In the genomic region with DNA sequence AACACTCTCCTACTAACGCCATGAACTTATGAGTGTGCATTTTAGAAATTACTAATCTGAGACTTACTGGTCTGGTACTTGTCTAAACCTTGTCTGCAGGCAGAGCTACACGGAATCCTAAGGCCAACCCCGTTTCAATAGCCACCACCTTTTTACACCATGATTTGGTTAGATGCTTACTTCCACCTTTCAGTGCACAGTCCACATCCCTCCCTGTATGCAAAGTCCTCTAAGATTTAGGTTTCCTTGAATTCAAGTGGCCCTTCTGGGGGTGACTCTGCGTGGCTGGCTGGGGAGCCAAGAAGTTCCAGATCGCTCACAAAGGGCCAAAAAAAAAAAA, we compare ENCODE assay signal across 9 mouse cellular contexts. TPM values are rescaled to one million over a fixed set of nuclear protein-coding genes. Genes with fewer than 3 reads are reported as not detected.
DNase-seq lines count a peak whose midpoint lies in the region; ATAC-seq lines count a peak whose summit lies in the region.
"Had no signal": no experiment of that assay in that cellular context is flagged by ENCODE, and none has a peak within 500 bp of the region (broad histone marks: within the 10 kb centered on the region; RNA-seq: fewer than 3 reads in every experiment).

No protein-coding gene starts in this region.

- peak overlapping the region; percentile 56 for H3K4me2 ChIP-seq in neural tube, embryonic 11.5 days (ENCODE audit: low read depth)
- peak overlapping the region; percentile 65 for H3K4me2 ChIP-seq in forebrain, embryonic 13.5 days
- peak overlapping the region; percentile 94 for H3K4me2 ChIP-seq in liver, embryonic 12.5 days
- peak overlapping the region; percentile 43 for H3K4me2 ChIP-seq in stomach, embryonic 14.5 days (replicated peaks; ENCODE audit: low read depth, low read length)

- no peaks in the 10 kb centered on the region for H3K36me3 ChIP-seq in neural tube, embryonic 11.5 days (ENCODE audit: control insufficient read depth, insufficient read depth, low read length)
- H3K36me3 ChIP-seq in forebrain, embryonic 13.5 days (ENCODE audit: poor library complexity, severe bottlenecking): no peaks in the 10 kb centered on the region
- no peaks in the 10 kb centered on the region for H3K36me3 ChIP-seq in liver, embryonic 12.5 days
- H3K36me3 ChIP-seq in stomach, embryonic 14.5 days (ENCODE audit: control insufficient read depth, insufficient read depth, low read length): no peaks in the 10 kb centered on the region

- H3K27ac ChIP-seq in neural tube, embryonic 11.5 days (ENCODE audit: low read depth, low read length): peak overlapping the region; percentile 58; the same call in 1 of the 2 replicates
- H3K27ac ChIP-seq in forebrain, embryonic 13.5 days: peak overlapping the region; percentile 94
- H3K27ac ChIP-seq in liver, embryonic 12.5 days: no peak overlapping the region
- H3K27ac ChIP-seq in stomach, embryonic 14.5 days (ENCODE audit: low read length): peak overlapping the region; percentile 97

- 5% methylated on average over 5 of the region's 5 CpGs for WGBS in neural tube, embryonic 11.5 days
- 4% methylated on average over 5 of the region's 5 CpGs for WGBS in forebrain, embryonic 13.5 days
- 5% methylated on average over 5 of the region's 5 CpGs for WGBS in liver, embryonic 12.5 days (ENCODE audit: insufficient replicate concordance)
- 3% methylated on average over 5 of the region's 5 CpGs for WGBS in stomach, embryonic 14.5 days

- H3K9ac ChIP-seq in neural tube, embryonic 11.5 days (ENCODE audit: low read length): peak overlapping the region; percentile 95
- peak overlapping the region; percentile 93 for H3K9ac ChIP-seq in forebrain, embryonic 13.5 days
- H3K9ac ChIP-seq in liver, embryonic 12.5 days: peak overlapping the region; percentile 70
- peak overlapping the region; percentile 92; the same call in 1 of the 2 replicates for H3K9ac ChIP-seq in stomach, embryonic 14.5 days (replicated peaks; ENCODE audit: low read depth, low read length)

- H3K27me3 ChIP-seq in neural tube, embryonic 11.5 days (ENCODE audit: control insufficient read depth, insufficient read depth, low read length): no peaks in the 10 kb centered on the region
- H3K27me3 ChIP-seq in forebrain, embryonic 13.5 days: no peaks in the 10 kb centered on the region
- H3K27me3 ChIP-seq in liver, embryonic 12.5 days (replicated peaks): peaks cover 47% of the 10 kb centered on the region
- H3K27me3 ChIP-seq in stomach, embryonic 14.5 days (ENCODE audit: control insufficient read depth, insufficient read depth, low read length): no peaks in the 10 kb centered on the region

- no peaks in the 10 kb centered on the region for H3K4me1 ChIP-seq in neural tube, embryonic 11.5 days (ENCODE audit: control insufficient read depth, insufficient read depth, low read length)
- peaks cover 22% of the 10 kb centered on the region for H3K4me1 ChIP-seq in forebrain, embryonic 13.5 days
- H3K4me1 ChIP-seq in liver, embryonic 12.5 days: peaks cover 21% of the 10 kb centered on the region
- peaks cover 6% of the 10 kb centered on the region for H3K4me1 ChIP-seq in stomach, embryonic 14.5 days (ENCODE audit: control insufficient read depth, insufficient read depth, low read length)

- H3K4me3 ChIP-seq in neural tube, embryonic 11.5 days (ENCODE audit: low read depth, low read length): peak overlapping the region; percentile 65
- peak overlapping the region; percentile 90 for H3K4me3 ChIP-seq in forebrain, embryonic 13.5 days
- peak overlapping the region; percentile 69 for H3K4me3 ChIP-seq in liver, embryonic 12.5 days
- H3K4me3 ChIP-seq in stomach, embryonic 14.5 days (ENCODE audit: low read depth, low read length): peak overlapping the region; percentile 95

- no peaks in the 10 kb centered on the region for H3K9me3 ChIP-seq in neural tube, embryonic 11.5 days (ENCODE audit: control insufficient read depth, low read length)
- no peaks in the 10 kb centered on the region for H3K9me3 ChIP-seq in forebrain, embryonic 13.5 days (replicated peaks)
- H3K9me3 ChIP-seq in liver, embryonic 12.5 days (replicated peaks): no peaks in the 10 kb centered on the region
- H3K9me3 ChIP-seq in stomach, embryonic 14.5 days (ENCODE audit: control insufficient read depth, low read depth, low read length): no peaks in the 10 kb centered on the region

- no peak for DNase-seq in neural tube, embryonic 11.5 days (ENCODE audit: low spot score)
- DNase-seq in neural tube, embryonic 10.5 days (ENCODE audit: extremely low spot score, low spot score): no peak
- no peak for DNase-seq in urinary bladder, postnatal 36 days (ENCODE audit: low spot score in 2 of 2)
- no peak for DNase-seq in left cerebral cortex, adult 11 months (ENCODE audit: low spot score)
- DNase-seq in layer of hippocampus, adult 18-20 months (ENCODE audit: low spot score in 2 of 2): no peak

- peak; percentile 31 for ATAC-seq in neural tube, embryonic 11.5 days (ENCODE audit: insufficient read depth, low FRiP score, low TSS enrichment)
- no peak; the same call in 1 of the 2 replicates for ATAC-seq in forebrain, embryonic 13.5 days
- peak; percentile 4; the same call in 1 of the 2 replicates for ATAC-seq in liver, embryonic 12.5 days
- no peak; the same call in 1 of the 2 replicates for ATAC-seq in stomach, embryonic 14.5 days (ENCODE audit: insufficient number of reproducible peaks, insufficient read depth, low FRiP score, low read depth)

RNA-seq across cellular contexts. Expression of a gene that starts 0.5 kb away (rescaled TPM):
- 75.4 and 79.8 TPM in 2 replicates for polyA plus RNA-seq in neural tube, embryonic 11.5 days (2014; fragmentation: Nextera tagmentation; extraction: Ambion mirVana)
- polyA plus RNA-seq in forebrain, embryonic 13.5 days (2015; fragmentation: Nextera tagmentation; extraction: Ambion mirVana): 38.3 and 40.1 TPM in 2 replicates
- polyA plus RNA-seq in liver, embryonic 12.5 days (2016; fragmentation: Nextera tagmentation; extraction: Ambion mirVana): 19.1 and 19.6 TPM in 2 replicates
- polyA plus RNA-seq in stomach, embryonic 14.5 days (2014; fragmentation: Nextera tagmentation; extraction: Ambion mirVana): 73.7 and 75.2 TPM in 2 replicates
- 10 to 100 TPM; 22.1 to 24.4 TPM for total RNA-seq in layer of hippocampus, adult 18-20 months (2021)

RNA-seq across cellular contexts. Expression of a gene that starts 38.4 kb away (rescaled TPM):
- not detected in 2 replicates for polyA plus RNA-seq in neural tube, embryonic 11.5 days (2014; fragmentation: Nextera tagmentation; extraction: Ambion mirVana)
- polyA plus RNA-seq in forebrain, embryonic 13.5 days (2015; fragmentation: Nextera tagmentation; extraction: Ambion mirVana): 0.09 TPM in 1 of 2 replicates, not detected in the other
- not detected in 2 replicates for polyA plus RNA-seq in liver, embryonic 12.5 days (2016; fragmentation: Nextera tagmentation; extraction: Ambion mirVana)
- not detected in 2 replicates for polyA plus RNA-seq in stomach, embryonic 14.5 days (2014; fragmentation: Nextera tagmentation; extraction: Ambion mirVana)
- not detected for total RNA-seq in layer of hippocampus, adult 18-20 months (2021)
- total RNA-seq: common myeloid progenitor, adult 5-6 weeks had no signal

RNA-seq across cellular contexts. Expression of a gene that starts 54.9 kb away (rescaled TPM):
- polyA plus RNA-seq in neural tube, embryonic 11.5 days (2014; fragmentation: Nextera tagmentation; extraction: Ambion mirVana): 28.9 and 31.5 TPM in 2 replicates
- polyA plus RNA-seq in forebrain, embryonic 13.5 days (2015; fragmentation: Nextera tagmentation; extraction: Ambion mirVana): 25.2 and 26.4 TPM in 2 replicates
- 16.7 and 18.8 TPM in 2 replicates for polyA plus RNA-seq in liver, embryonic 12.5 days (2016; fragmentation: Nextera tagmentation; extraction: Ambion mirVana)
- 33.1 and 34.5 TPM in 2 replicates for polyA plus RNA-seq in stomach, embryonic 14.5 days (2014; fragmentation: Nextera tagmentation; extraction: Ambion mirVana)
- 10 to 100 TPM; 35.4 to 39.0 TPM for total RNA-seq in layer of hippocampus, adult 18-20 months (2021)

Comparison
In these comparisons a context has a peak if more than half of its experiments do, and no peak if none do; other contexts are left out.
1. ATAC-seq: peak in neural tube, embryonic 11.5 days (single experiment) and liver, embryonic 12.5 days (single experiment); none in forebrain, embryonic 13.5 days (single experiment) and stomach, embryonic 14.5 days (single experiment).
2. H3K4me2 ChIP-seq: peak in every context shown above with its lines; median percentile 94 in liver, embryonic 12.5 days; 65 in forebrain, embryonic 13.5 days; 56 in neural tube, embryonic 11.5 days; 43 in stomach, embryonic 14.5 days.
3. Peak in every context shown above with its lines, with median percentiles within 50 percentile points of each other: H3K4me3 ChIP-seq and H3K9ac ChIP-seq.